Mouse (Mus musculus): ENCODE data around the gene Ndrg4.
"Not testable (repeated sequence)": the region's sequence is repeated elsewhere in the genome, so short reads cannot be mapped to it uniquely, and the experiment has no call there.

Gene Ndrg4

DNA sequence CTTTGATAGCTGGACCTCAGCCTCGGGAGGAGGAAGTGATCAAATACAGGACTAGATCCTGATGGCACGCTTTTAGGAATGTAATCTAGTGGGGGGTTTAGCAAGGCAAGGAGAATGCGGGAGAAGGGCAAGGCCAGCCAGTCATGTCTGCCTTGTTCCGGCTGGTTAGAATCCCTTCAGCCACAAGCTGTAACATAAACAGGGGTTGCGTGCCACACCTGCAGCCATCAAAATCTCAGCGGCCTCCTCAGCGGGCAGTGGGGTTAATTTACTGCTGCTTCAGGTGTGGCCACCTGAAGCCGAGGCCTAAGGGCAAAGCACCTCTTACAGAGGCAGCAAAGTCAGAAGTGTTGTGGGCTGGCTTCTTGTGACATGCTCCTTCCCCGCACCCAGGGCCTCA, at the start of gene Ndrg4:
Ndrg4 (plus strand) TSS at position 350 of the 400 bp plus-strand sequence.
- DNase-seq (ENCODE audit: low spot score): no peak

DNA sequence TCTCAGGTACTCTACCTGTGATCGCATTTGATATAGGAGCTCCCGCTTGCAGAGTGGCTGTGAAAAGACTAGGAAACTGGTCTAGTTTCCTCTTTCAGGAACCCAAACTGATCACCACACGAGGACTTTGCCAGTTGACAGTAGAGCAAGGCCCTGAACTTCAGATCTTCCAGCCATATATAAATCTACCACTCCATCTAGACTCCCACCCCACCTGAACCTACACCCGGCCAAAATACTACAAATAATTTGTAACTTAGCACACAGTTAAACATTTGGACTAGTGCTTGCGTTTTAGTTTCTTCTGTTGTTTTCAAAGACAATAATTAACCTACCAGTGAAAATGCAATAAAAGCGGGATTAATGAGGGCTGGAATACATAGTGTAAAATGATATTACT, 43.9 kb upstream of the Ndrg4 start:
- DNase-seq (ENCODE audit: low spot score): no peak

DNA sequence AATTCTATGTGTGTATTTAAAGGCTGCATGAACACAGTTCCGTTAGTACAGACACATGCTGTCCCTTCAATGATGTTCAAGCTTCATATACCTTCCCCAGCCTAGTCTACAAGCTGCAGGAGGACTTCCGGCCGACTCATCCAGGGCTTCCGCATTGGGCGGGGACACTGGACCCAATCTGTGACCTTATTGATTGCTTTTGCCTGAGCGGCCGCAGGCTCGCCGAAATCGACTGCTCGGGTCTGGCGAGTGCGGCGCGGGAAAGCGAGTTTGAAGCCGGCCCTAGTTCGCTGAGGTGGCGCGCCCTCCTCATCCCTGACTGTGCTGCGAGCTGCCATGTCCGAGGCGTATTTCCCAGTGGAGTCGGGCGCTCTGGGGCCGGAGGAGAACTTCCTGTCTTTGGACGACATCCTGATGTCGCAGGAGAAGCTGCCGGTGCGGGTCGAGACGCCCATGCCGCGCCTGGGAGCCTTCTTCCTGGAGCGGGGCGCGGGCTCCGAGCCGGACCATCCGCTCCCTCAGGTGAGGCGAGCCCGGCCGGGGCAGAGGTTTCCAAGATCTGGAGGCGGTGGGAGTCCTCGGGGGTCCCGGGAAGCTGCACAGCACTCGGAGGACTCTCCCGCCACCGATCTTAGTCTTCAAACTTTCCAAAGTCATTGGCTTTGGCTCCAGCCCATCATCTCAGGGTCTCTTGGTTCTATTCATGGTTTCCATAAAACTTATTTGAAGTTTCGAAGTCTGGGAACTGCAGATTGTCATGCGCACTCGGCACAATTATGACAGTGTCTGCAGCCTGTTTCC, 43.3 kb upstream of the Ndrg4 start, which contains the start of gene Gins3:
Gins3 (plus strand) TSS at position 192 of the 801 bp plus-strand sequence.
- DNase-seq (ENCODE audit: low spot score): peak; percentile 93

DNA sequence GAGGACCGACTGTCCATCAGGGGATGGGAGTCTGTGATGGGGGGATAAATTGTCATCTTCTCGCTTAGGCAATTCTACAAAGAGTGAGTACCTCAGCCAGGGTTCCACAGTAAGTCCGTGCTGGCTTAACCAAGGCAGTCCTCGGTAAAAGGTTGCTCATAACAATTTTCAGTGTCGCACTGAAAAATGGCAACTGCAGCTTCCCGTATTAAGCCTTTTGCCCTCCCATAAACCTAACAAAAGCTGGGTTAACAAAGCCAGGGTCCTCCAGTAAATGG, 42.8 kb upstream of the Ndrg4 start:
- no peak for DNase-seq (ENCODE audit: low spot score)

DNA sequence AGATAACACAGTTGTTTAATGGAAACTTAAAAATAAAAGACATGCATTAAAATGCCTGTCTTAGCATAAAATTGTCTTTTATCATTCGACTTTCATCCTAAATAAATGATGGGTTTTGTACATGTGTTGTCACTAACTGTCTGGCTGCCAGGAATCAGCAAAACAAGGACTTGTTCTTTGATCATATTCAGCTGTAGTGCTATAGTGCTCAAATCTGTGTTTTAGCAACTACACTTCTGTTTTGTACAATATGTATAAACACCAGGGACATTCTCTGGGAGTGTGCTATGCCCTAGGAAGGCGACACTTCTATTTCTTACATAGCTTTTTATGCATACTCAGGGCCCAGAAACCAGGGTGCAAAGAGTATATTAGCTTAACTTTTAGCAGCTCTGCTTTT, 31.8 kb upstream of the Ndrg4 start:
- no peak for DNase-seq (ENCODE audit: low spot score)

GRCm38 (mm10) chr8:95648251-95648650, 28.5 kb upstream of the Ndrg4 start:
- DNase-seq (ENCODE audit: low spot score): no peak

DNA sequence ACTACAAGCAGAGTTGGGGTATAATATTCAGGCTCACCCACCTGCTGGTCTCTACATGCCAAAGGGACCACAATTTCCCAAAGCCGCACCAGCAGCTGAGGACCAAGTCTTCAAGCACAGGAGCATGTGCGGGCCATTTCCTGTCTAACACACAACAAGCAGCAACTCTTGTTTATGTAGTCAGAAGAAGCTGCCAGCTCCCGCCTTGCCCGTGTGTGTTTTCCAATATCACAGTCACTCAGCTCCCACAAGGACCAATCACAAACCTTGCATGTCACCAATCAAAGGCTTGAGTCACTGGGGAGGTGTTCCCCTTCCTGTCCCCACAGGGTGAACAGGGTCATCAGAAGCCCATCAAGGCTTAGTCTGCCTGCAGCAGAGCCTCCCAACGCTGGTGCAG, 23.4 kb upstream of the Ndrg4 start:
- no peak for DNase-seq (ENCODE audit: low spot score)

GRCm38 (mm10) chr8:95655831-95656230, 20.9 kb upstream of the Ndrg4 start:
- DNase-seq (ENCODE audit: low spot score): no peak

DNA sequence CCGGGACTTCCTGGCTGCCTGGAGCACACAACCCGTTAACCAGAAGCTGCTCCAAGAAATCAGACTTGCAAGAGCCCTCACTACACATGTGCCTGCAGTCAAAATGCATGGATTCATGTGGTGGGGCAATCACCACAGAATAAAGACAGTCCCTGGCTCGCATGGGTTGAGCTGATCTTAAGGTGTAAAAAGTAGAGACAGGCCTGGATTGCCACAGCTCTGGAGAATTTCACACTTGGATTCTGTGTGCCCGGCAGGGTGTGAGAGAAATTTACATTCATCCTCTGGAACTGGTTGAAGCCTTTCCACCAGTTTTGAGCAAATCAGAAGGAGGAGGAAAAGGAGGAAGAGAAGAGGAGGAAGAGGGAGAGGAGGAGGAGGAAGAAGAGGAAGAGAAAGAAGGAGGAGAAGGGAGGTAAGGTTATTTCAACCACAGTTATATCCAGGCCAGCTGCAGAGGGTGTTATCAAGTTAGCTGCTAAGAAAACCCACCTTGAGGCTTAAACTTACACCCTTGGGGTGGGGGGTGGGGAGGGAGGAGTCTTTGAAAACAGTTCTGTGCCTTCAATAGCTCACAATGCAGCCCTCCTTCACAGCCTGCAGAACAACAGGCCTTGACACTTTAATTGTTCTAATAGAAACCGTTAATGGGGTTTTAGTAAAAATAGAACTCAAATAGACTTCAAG, 20.3 kb upstream of the Ndrg4 start:
- no peak for DNase-seq (ENCODE audit: low spot score)

DNA sequence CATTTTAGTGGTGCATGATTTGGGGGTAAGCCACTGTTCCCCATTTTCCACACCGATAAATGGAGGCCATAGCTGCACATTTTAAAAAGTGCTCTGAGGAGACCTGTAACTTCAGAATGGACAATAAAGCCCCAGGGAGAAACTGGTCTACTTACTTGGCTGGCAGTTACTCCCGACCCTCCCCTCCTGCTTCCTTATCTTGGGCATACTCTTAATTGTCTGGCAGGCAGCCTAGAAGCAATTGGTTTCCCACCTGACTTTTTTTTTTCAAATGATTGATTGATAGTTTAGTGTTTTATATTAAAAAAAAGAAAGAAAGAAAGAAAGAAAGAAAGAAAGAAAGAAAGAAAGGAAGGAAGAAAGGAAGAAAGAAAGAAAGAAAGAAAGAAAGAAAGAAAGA, 19.3 kb upstream of the Ndrg4 start:
- no peak for DNase-seq (ENCODE audit: low spot score)

DNA sequence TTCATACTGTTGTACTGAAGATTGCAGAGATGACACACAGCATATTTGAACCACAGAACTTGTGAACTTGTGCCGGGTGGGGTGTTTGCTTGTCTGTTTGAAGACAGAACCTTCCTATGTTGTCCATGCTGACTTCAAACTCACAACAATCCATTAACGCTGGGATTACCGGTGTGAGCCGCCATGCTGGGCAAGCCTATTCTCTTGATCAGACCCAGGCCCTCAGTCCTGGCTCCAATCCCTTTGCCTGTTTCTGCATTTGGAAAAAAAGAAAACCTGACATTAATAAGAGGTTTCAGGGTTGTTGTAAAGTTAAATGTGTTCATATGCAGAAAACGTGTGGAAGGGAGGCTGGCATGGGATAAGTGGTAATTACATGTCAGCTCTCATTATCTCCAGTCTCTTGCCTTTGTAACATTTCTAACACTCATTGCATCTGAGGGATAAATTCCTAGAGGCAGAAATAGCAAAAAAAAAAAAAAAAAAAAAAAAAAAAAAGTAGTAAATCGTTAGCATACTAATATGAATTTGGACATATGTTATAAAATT, 16.4 kb upstream of the Ndrg4 start:
- DNase-seq (ENCODE audit: low spot score): no peak

DNA sequence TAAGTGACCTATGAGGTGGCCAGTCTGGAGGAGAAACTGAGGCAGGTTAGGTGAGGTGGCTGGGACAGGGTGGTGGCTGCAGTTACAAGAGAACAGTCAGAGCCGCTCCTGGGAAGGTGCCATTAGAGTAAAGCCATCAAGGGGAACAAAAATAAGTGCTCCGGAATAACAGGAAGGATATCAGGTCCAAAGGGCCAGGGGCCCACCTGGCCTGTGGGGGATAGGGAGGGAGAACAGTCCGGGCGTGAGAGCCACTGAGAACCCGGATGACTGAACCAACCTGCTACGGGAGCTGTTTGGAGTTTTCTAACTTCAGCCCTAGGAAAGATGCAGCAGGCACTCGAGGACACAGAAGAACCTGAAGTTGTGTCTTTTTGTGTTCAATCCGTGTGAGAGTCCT, 15.7 kb upstream of the Ndrg4 start:
- DNase-seq (ENCODE audit: low spot score): no peak

GRCm38 (mm10) chr8:95661575-95661974, 15.2 kb upstream of the Ndrg4 start:
- no peak for DNase-seq (ENCODE audit: low spot score)

DNA sequence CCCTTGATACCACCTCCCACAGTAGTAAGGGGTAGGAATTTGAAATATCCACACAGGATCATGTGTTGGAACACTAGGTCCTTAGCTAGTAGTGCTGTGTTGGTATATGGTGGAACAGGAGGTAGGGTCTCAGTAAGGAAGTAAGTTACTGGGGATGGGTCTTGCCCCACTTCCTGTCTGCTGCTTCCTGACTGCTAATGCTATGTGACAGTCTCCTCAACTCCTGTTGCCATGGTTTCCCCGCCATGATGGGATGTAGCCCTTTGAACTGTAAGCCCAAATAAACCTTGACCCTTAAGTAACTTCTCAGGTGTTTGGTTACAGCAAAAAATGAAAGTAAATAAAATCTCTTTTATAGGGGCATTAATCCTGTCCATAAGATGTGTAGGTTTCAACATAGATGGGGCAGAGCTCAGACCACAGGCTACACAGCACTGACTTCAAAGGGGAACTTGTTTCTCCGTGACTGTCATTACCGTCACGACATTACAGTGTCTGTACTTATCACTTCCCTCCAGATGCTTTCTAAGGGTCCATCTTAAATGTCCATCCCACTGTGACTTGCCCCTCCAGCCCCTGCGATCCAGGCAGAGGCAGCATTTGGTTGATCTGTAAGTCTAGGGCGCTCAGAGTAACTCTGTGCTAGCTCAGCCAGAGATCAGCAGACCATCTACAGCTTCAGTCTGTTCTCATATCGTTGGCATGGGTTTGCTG, 13.7 kb upstream of the Ndrg4 start:
- no peak for DNase-seq (ENCODE audit: low spot score)

- DNase-seq (ENCODE audit: low spot score): no peak
These were observed 13.2 kb upstream of the Ndrg4 start for GRCm38 (mm10) chr8:95663599-95663949.

DNA sequence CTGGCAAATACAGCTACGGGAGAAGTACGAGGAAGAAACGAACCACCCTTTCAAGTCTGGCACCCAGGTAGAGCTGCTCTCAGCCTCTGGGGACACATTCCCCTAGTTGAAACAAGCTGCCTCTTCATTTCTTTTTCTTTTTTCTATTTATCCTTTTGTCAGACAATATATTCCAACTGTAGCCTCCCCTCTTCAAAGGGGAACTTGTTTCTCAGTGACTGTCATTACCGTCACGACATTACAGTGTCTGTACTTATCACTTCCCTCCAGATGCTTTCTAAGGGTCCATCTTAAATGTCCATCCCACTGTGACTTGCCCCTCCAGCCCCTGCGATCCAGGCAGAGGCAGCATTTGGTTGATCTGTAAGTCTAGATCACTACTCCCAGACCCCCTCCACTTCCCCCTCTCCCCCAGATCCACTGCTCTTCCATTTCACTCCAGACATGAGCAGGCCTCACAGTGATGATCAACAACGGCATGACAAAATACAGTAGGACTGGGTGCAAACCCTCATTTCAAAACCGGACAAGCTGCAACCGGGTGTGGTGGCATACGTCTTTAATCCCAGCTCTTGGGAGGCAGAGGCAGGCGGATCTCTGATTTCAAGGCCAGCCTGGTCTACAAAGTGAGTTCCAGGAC, 10.8 kb upstream of the Ndrg4 start:
- DNase-seq (ENCODE audit: low spot score): not testable (repeated sequence)

GRCm38 (mm10) chr8:95668163-95668958, 8.4 kb upstream of the Ndrg4 start:
- DNase-seq (ENCODE audit: low spot score): no peak

- no peak for DNase-seq (ENCODE audit: low spot score)
These were observed 6.8 kb upstream of the Ndrg4 start for GRCm38 (mm10) chr8:95669967-95670366.

GRCm38 (mm10) chr8:95671861-95672260, 4.9 kb upstream of the Ndrg4 start:
- no peak for DNase-seq (ENCODE audit: low spot score)

GRCm38 (mm10) chr8:95672811-95673210, 4.0 kb upstream of the Ndrg4 start:
- DNase-seq (ENCODE audit: low spot score): no peak

- DNase-seq (ENCODE audit: low spot score): no peak
These were observed 827 bp downstream of the Ndrg4 start for GRCm38 (mm10) chr8:95677591-95678023.
